Comparison of ENCODE assay signal across 10 mouse cellular contexts in genomic region chr7:34806307-34806706, GRCm38 (mm10). TPM values are rescaled to one million over a fixed set of nuclear protein-coding genes. Genes with fewer than 3 reads are reported as not detected.
DNase-seq lines count a peak whose midpoint lies in the region; ATAC-seq and TF ChIP-seq lines count a peak whose summit lies in the region.
"Had no signal": no experiment of that assay in that cellular context is flagged by ENCODE, and none has a peak within 500 bp of the region (broad histone marks: within the 10 kb centered on the region; RNA-seq: fewer than 3 reads in every experiment).

No protein-coding gene starts in this region.

- no peaks in the 10 kb centered on the region for H3K9me3 ChIP-seq in kidney, embryonic 14.5 days (ENCODE audit: control insufficient read depth, low read length)
- H3K9me3 ChIP-seq in stomach, postnatal 0 days (ENCODE audit: control insufficient read depth, low read length), result no peaks in the 10 kb centered on the region
- H3K9me3 ChIP-seq: liver, embryonic 13.5 days had no signal

- no peak overlapping the region for H3K27ac ChIP-seq in kidney, embryonic 14.5 days (ENCODE audit: low read depth, low read length)
- no peak overlapping the region for H3K27ac ChIP-seq in stomach, postnatal 0 days (replicated peaks)
- H3K27ac ChIP-seq: liver, embryonic 13.5 days had no signal

- H3K9ac ChIP-seq in kidney, embryonic 14.5 days (ENCODE audit: low read depth, low read length), result no peak overlapping the region
- H3K9ac ChIP-seq in stomach, postnatal 0 days (ENCODE audit: low read length), result no peak overlapping the region
- H3K9ac ChIP-seq: liver, embryonic 13.5 days had no signal

- no peak overlapping the region for H3K4me2 ChIP-seq in kidney, embryonic 14.5 days (replicated peaks; ENCODE audit: low read depth, low read length)
- H3K4me2 ChIP-seq in stomach, postnatal 0 days (replicated peaks; ENCODE audit: low read depth), result no peak overlapping the region
- H3K4me2 ChIP-seq: liver, embryonic 13.5 days had no signal

- no peaks in the 10 kb centered on the region for H3K36me3 ChIP-seq in kidney, embryonic 14.5 days (ENCODE audit: control insufficient read depth, insufficient read depth, low read length)
- H3K36me3 ChIP-seq in stomach, postnatal 0 days (ENCODE audit: control insufficient read depth, insufficient read depth, low read length), result no peaks in the 10 kb centered on the region
- H3K36me3 ChIP-seq: liver, embryonic 13.5 days had no signal

- ATAC-seq in kidney, embryonic 14.5 days (ENCODE audit: low FRiP score, low TSS enrichment), result no peak
- peak; percentile 71; the same call in 1 of the 2 replicates for ATAC-seq in stomach, postnatal 0 days (ENCODE audit: low FRiP score, low TSS enrichment)
- ATAC-seq in megakaryocyte progenitor cell, adult 5-6 weeks (replicated peaks; ENCODE audit: poor library complexity), result no peak
- ATAC-seq in inflammation-experienced regulatory T-cells, adult 6 months, result no peak

- no peak for TF ChIP-seq CTCF in stomach, postnatal 0 days (IDR thresholded peaks at IDR 0.05; ENCODE audit: low read depth)

- peak; percentile 55 for DNase-seq in kidney, adult 11 months
- peak; percentile 92 for DNase-seq in adrenal gland, postnatal 14 days
- DNase-seq in gastrocnemius, postnatal 25 days, result peak; percentile 67
- DNase-seq in kidney, postnatal 14 days, result peak; percentile 61
- peak; percentile 32 for DNase-seq in stomach, postnatal 0 days (ENCODE audit: low spot score)
- DNase-seq: liver, embryonic 13.5 days had no signal

- no peaks in the 10 kb centered on the region; the same call in 1 of the 2 replicates for H3K4me1 ChIP-seq in kidney, embryonic 14.5 days (ENCODE audit: control insufficient read depth, insufficient read depth, low read length)
- H3K4me1 ChIP-seq in stomach, postnatal 0 days (replicated peaks; ENCODE audit: control insufficient read depth, insufficient read depth), result no peaks in the 10 kb centered on the region

- TF ChIP-seq EP300 in stomach, postnatal 0 days (optimal IDR thresholded peaks at IDR 0.05), result no peak

- 76% methylated on average over 6 of the region's 6 CpGs for WGBS in kidney, embryonic 14.5 days
- WGBS in stomach, postnatal 0 days, result 67% methylated on average over 6 of the region's 6 CpGs

- H3K27me3 ChIP-seq in kidney, embryonic 14.5 days (ENCODE audit: control insufficient read depth, insufficient read depth, low read length), result peaks cover 22% of the 10 kb centered on the region
- H3K27me3 ChIP-seq in stomach, postnatal 0 days (ENCODE audit: control insufficient read depth, insufficient read depth, low read length), result peaks cover 3% of the 10 kb centered on the region; the same call in 1 of the 2 replicates

- H3K4me3 ChIP-seq in kidney, embryonic 14.5 days (ENCODE audit: low read length), result no peak overlapping the region
- H3K4me3 ChIP-seq in stomach, postnatal 0 days (ENCODE audit: low read depth, low read length), result no peak overlapping the region
- H3K4me3 ChIP-seq: liver, embryonic 13.5 days had no signal

RNA-seq across cellular contexts. Expression of gene Chst8, which starts 6.2 kb away (rescaled TPM):
- polyA plus RNA-seq in kidney, embryonic 14.5 days (2014; fragmentation: Nextera tagmentation; extraction: Ambion mirVana), result 8.7 and 9.1 TPM in 2 replicates
- total RNA-seq in adrenal gland, postnatal 14 days (2021), result 3.8 and 7.0 TPM in 2 replicates
- under 1 TPM; 0.13 to 0.43 TPM for total RNA-seq in gastrocnemius, postnatal 25 days (2021)
- 1.3 and 1.8 TPM in 2 replicates for polyA plus RNA-seq in stomach, postnatal 0 days (2015; fragmentation: Nextera tagmentation; extraction: Ambion mirVana)
- total RNA-seq in megakaryocyte progenitor cell, adult 5-6 weeks (2015), result not detected in 2 replicates
- not detected in 2 replicates for total RNA-seq in megakaryocyte progenitor cell, adult 5-6 weeks (2017)
- not detected for polyA plus RNA-seq in inflammation-experienced regulatory T-cells, adult 6 months (2017; shearing (Covaris generic))
- total RNA-seq: MEL had no signal

Comparison
In these comparisons a context has a peak if more than half of its experiments do, and no peak if none do; other contexts are left out.
1. DNase-seq: peak in every context shown above with its lines; median percentile 92 in adrenal gland, postnatal 14 days; 67 in gastrocnemius, postnatal 25 days; 61 in kidney, postnatal 14 days; 55 in kidney, adult 11 months; 32 in stomach, postnatal 0 days.